Mouse (Mus musculus): ENCODE measurements around the gene Tom1.
A peak's percentile ranks its signal among the peaks of the same experiment; 100 is the strongest.

The Tom1 gene

GRCm38 (mm10) chr8:75090781-75091365, 57.4 kb downstream of the Tom1 start:
- DNase-seq = no peak

GRCm38 (mm10) chr8:75093399-75094156, 60.1 kb downstream of the Tom1 start, which contains the start of gene Hmox1:
Gene Hmox1 (plus strand): TSS chr8:75093621.
- peak; percentile 65 to 75 for DNase-seq

GRCm38 (mm10) chr8:75102956-75103355, 69.5 kb downstream of the Tom1 start:
- DNase-seq = no peak

GRCm38 (mm10) chr8:75103376-75103878, 69.9 kb downstream of the Tom1 start:
- DNase-seq = no peak

- DNase-seq = peak; percentile 62 to 69
These were observed 75.2 kb downstream of the Tom1 start for GRCm38 (mm10) chr8:75108527-75109235.

- DNase-seq = peak; percentile 97 to 98
These were observed 75.9 kb downstream of the Tom1 start, which contains the start of gene Mcm5 for GRCm38 (mm10) chr8:75109236-75109967. Gene Mcm5 (plus strand): TSS chr8:75109569.

- DNase-seq = peak in 1 of 2 experiments; percentile 14
These were observed 76.6 kb downstream of the Tom1 start for GRCm38 (mm10) chr8:75110093-75110492.

- DNase-seq = no peak
These were observed 85.0 kb downstream of the Tom1 start for GRCm38 (mm10) chr8:75118505-75118904.

- no peak for DNase-seq
These were observed 85.8 kb downstream of the Tom1 start for GRCm38 (mm10) chr8:75119287-75119686.
